ENCODE assay signal across 29 mouse cellular contexts in the genomic region with DNA sequence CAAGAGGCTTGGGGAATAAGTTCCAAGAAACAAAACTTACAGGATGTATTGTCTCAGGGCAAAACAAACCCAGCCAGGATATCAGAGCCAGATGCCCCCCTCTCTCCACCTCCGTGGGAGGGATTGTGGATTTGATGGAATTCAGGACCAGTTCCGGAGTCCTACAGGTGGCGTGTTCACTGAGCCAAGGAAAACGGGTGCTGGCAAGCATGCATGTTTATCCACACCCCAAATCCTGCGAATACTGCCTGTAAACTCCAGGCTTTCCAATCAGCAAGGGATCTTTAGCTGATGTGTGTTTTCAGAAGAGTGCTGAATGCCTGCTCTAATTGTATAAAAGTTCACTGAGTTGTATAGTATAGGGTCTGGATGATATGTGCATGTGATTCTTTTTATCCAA.
DNase-seq lines count a peak whose midpoint lies in the region; ATAC-seq and TF ChIP-seq lines count a peak whose summit lies in the region.
"Had no signal": no experiment of that assay in that cellular context is flagged by ENCODE, and none has a peak within 500 bp of the region (broad histone marks: within the 10 kb centered on the region; RNA-seq: fewer than 3 reads in every experiment).

No protein-coding gene starts in this region.

- no peak overlapping the region for H3K4me2 ChIP-seq in forebrain, postnatal 0 days (ENCODE audit: low read depth)
- no peak overlapping the region for H3K4me2 ChIP-seq in forebrain, embryonic 12.5 days
- H3K4me2 ChIP-seq in midbrain, embryonic 11.5 days, result no peak overlapping the region
- H3K4me2 ChIP-seq: embryonic facial prominence, embryonic 12.5 days; heart, embryonic 12.5 days; heart, embryonic 15.5 days; hindbrain, embryonic 13.5 days; intestine, embryonic 15.5 days had no signal

- WGBS in forebrain, postnatal 0 days, result 38% methylated on average over 5 of the region's 5 CpGs
- WGBS in forebrain, embryonic 12.5 days, result 68% methylated on average over 5 of the region's 5 CpGs
- 55% methylated on average over 5 of the region's 5 CpGs for WGBS in midbrain, embryonic 11.5 days
- 70% methylated on average over 5 of the region's 5 CpGs for WGBS in midbrain, embryonic 10.5 days

- H3K9me3 ChIP-seq in forebrain, postnatal 0 days (ENCODE audit: low read length), result no peaks in the 10 kb centered on the region
- H3K9me3 ChIP-seq in forebrain, embryonic 12.5 days, result no peaks in the 10 kb centered on the region
- H3K9me3 ChIP-seq in midbrain, embryonic 11.5 days (ENCODE audit: control insufficient read depth, low read length), result no peaks in the 10 kb centered on the region
- H3K9me3 ChIP-seq in midbrain, embryonic 10.5 days (replicated peaks), result no peaks in the 10 kb centered on the region
- H3K9me3 ChIP-seq: embryonic facial prominence, embryonic 12.5 days; forebrain, embryonic 10.5 days; heart, embryonic 12.5 days; heart, embryonic 15.5 days; hindbrain, embryonic 10.5 days; hindbrain, embryonic 13.5 days; intestine, embryonic 15.5 days had no signal

- H3K9ac ChIP-seq in forebrain, postnatal 0 days, result no peak overlapping the region
- no peak overlapping the region for H3K9ac ChIP-seq in forebrain, embryonic 12.5 days
- no peak overlapping the region for H3K9ac ChIP-seq in midbrain, embryonic 11.5 days (ENCODE audit: low read length)
- H3K9ac ChIP-seq: embryonic facial prominence, embryonic 12.5 days; heart, embryonic 12.5 days; heart, embryonic 15.5 days; hindbrain, embryonic 13.5 days; intestine, embryonic 15.5 days had no signal

- no peaks in the 10 kb centered on the region for H3K36me3 ChIP-seq in forebrain, postnatal 0 days (ENCODE audit: insufficient read depth)
- no peaks in the 10 kb centered on the region for H3K36me3 ChIP-seq in forebrain, embryonic 12.5 days (replicated peaks)
- no peaks in the 10 kb centered on the region for H3K36me3 ChIP-seq in midbrain, embryonic 11.5 days (ENCODE audit: control insufficient read depth, insufficient read depth, low read length)
- H3K36me3 ChIP-seq in midbrain, embryonic 10.5 days, result no peaks in the 10 kb centered on the region
- H3K36me3 ChIP-seq: embryonic facial prominence, embryonic 12.5 days; forebrain, embryonic 10.5 days; heart, embryonic 12.5 days; heart, embryonic 15.5 days; hindbrain, embryonic 10.5 days; hindbrain, embryonic 13.5 days; intestine, embryonic 15.5 days had no signal

- H3K4me1 ChIP-seq in forebrain, postnatal 0 days (ENCODE audit: insufficient read depth), result no peaks in the 10 kb centered on the region
- H3K4me1 ChIP-seq in forebrain, embryonic 12.5 days, result no peaks in the 10 kb centered on the region
- H3K4me1 ChIP-seq in midbrain, embryonic 11.5 days (ENCODE audit: control insufficient read depth, insufficient read depth, low read length), result no peaks in the 10 kb centered on the region
- peaks cover 12% of the 10 kb centered on the region for H3K4me1 ChIP-seq in midbrain, embryonic 10.5 days
- H3K4me1 ChIP-seq: embryonic facial prominence, embryonic 12.5 days; heart, embryonic 12.5 days; heart, embryonic 15.5 days; hindbrain, embryonic 10.5 days; hindbrain, embryonic 13.5 days; intestine, embryonic 15.5 days had no signal

- DNase-seq in forebrain, postnatal 0 days, result no peak
- DNase-seq in midbrain, embryonic 11.5 days (ENCODE audit: low spot score, missing footprints), result peak; percentile 57
- no peak for DNase-seq in midbrain, embryonic 10.5 days (ENCODE audit: low spot score)
- DNase-seq in brain, embryonic 14.5 days (ENCODE audit: low read depth), result peak; percentile 66
- no peak for DNase-seq in frontal cortex, postnatal 10 days (ENCODE audit: low spot score in 2 of 2)
- DNase-seq: adrenal gland, adult 8-10 months; adrenal gland, postnatal 25 days; cerebellum, adult 11 months; cerebellum, adult 2 months; cerebellum, adult 9-11 months; cerebellum, postnatal 36 days; gastrocnemius, postnatal 25 days; heart, adult 18-20 months; heart, postnatal 10 days; heart, postnatal 36 days; kidney, adult 11 months had no signal

- 0 out of 2 replicates have a peak, but pooled peaks have one; percentile 14 for ATAC-seq in forebrain, postnatal 0 days
- no peak for ATAC-seq in forebrain, embryonic 12.5 days (ENCODE audit: low FRiP score)
- ATAC-seq in midbrain, embryonic 11.5 days (ENCODE audit: low FRiP score), result no peak
- ATAC-seq: activated CD4-positive, CD25-positive, alpha-beta regulatory T cell, adult 4 months; CD4-positive, CD25-positive, alpha-beta regulatory T cell, adult 4 months; forebrain, embryonic 16.5 days; hindbrain, embryonic 16.5 days; intestine, embryonic 15.5 days had no signal

- H3K27ac ChIP-seq in forebrain, postnatal 0 days (ENCODE audit: low read depth, low read length), result no peak overlapping the region
- H3K27ac ChIP-seq in forebrain, embryonic 12.5 days, result no peak overlapping the region
- no peak overlapping the region for H3K27ac ChIP-seq in midbrain, embryonic 11.5 days (ENCODE audit: low read depth, low read length)
- no peak overlapping the region for H3K27ac ChIP-seq in midbrain, embryonic 10.5 days (replicated peaks)
- H3K27ac ChIP-seq: embryonic facial prominence, embryonic 12.5 days; forebrain, embryonic 10.5 days; heart, embryonic 15.5 days; hindbrain, embryonic 10.5 days; hindbrain, embryonic 13.5 days; intestine, embryonic 15.5 days had no signal

- no peak for TF ChIP-seq CTCF in forebrain, postnatal 0 days (IDR thresholded peaks at IDR 0.05; ENCODE audit: low read depth)
- no peak for TF ChIP-seq CTCF in brain, embryonic 14.5 days (IDR thresholded peaks at IDR 0.05; ENCODE audit: borderline replicate concordance, extremely low read depth, insufficient read depth, insufficient read length)

- H3K27me3 ChIP-seq in forebrain, postnatal 0 days (ENCODE audit: insufficient read depth, low read length), result peaks cover 32% of the 10 kb centered on the region
- H3K27me3 ChIP-seq in forebrain, embryonic 12.5 days, result peaks cover 53% of the 10 kb centered on the region
- peaks cover 6% of the 10 kb centered on the region for H3K27me3 ChIP-seq in midbrain, embryonic 11.5 days (ENCODE audit: control insufficient read depth, insufficient read depth, low read length)
- H3K27me3 ChIP-seq in midbrain, embryonic 10.5 days (ENCODE audit: low read depth, poor library complexity, severe bottlenecking), result peaks cover 63% of the 10 kb centered on the region

- TF ChIP-seq POLR2A in brain, embryonic 14.5 days (IDR thresholded peaks at IDR 0.05; ENCODE audit: borderline replicate concordance, extremely low read depth, insufficient read depth, insufficient read length, poor library complexity, severe bottlenecking), result no peak

- no peak overlapping the region for H3K4me3 ChIP-seq in forebrain, postnatal 0 days (ENCODE audit: low read depth, low read length)
- H3K4me3 ChIP-seq in forebrain, embryonic 12.5 days (replicated peaks), result no peak overlapping the region
- no peak overlapping the region for H3K4me3 ChIP-seq in midbrain, embryonic 11.5 days (ENCODE audit: low read depth, low read length)
- no peak overlapping the region for H3K4me3 ChIP-seq in midbrain, embryonic 10.5 days
- H3K4me3 ChIP-seq: embryonic facial prominence, embryonic 12.5 days; erythroblast, embryonic 14.5 days; forebrain, embryonic 10.5 days; heart, embryonic 12.5 days; heart, embryonic 15.5 days; hindbrain, embryonic 10.5 days; hindbrain, embryonic 13.5 days; intestine, embryonic 15.5 days had no signal

Comparison
In these comparisons a context has a peak if more than half of its experiments do, and no peak if none do; other contexts are left out.
1. DNase-seq: peak in midbrain, embryonic 11.5 days (single experiment) and brain, embryonic 14.5 days (single experiment); none in forebrain, postnatal 0 days (single experiment), midbrain, embryonic 10.5 days (single experiment) and frontal cortex, postnatal 10 days (0 of 2).